Mouse (Mus musculus) hindbrain, embryonic 12.5 days (tissue): Measurements from ENCODE around the gene Spc25. TPM values are rescaled to one million over a fixed set of nuclear protein-coding genes. Genes with fewer than 3 reads are reported as not detected.
A peak's percentile ranks its signal among the peaks of the same experiment; 100 is the strongest.

Source experiments
- ATAC-seq: fragments of 200-750 bp; cut with Nextera tagmentation; 2 replicates; pipeline ENCODE4 v1.8.0; 2017; ENCODE audit warnings: moderate TSS enrichment; ENCODE audit not compliant: low FRiP score
- H3K27ac ChIP-seq: fragments of 300-500 bp; sonication (generic); 2 replicates; pipeline ENCODE4 v1.5.1; 2016; ENCODE audit warnings: mild to moderate bottlenecking
- H3K27me3 ChIP-seq: fragments of 300-500 bp; sonication (generic); 2 replicates; pipeline ENCODE4 v1.6.1; 2016; ENCODE audit warnings: mild to moderate bottlenecking
- H3K36me3 ChIP-seq: fragments of 300-500 bp; sonication (generic); 2 replicates; pipeline ENCODE4 v1.6.1; 2016; ENCODE audit warnings: mild to moderate bottlenecking
- H3K4me1 ChIP-seq: fragments of 300-500 bp; sonication (generic); 2 replicates; pipeline ENCODE4 v1.6.1; 2016
- H3K4me2 ChIP-seq: fragments of 300-500 bp; sonication (generic); replicated peaks from 2 replicates; pipeline ENCODE4 v1.6.1; 2016; ENCODE audit warnings: mild to moderate bottlenecking
- H3K4me3 ChIP-seq: fragments of 300-500 bp; sonication (generic); 2 replicates; pipeline ENCODE4 v1.5.1; 2016; ENCODE audit warnings: mild to moderate bottlenecking
- H3K9ac ChIP-seq: fragments of 300-500 bp; sonication (generic); 2 replicates; pipeline ENCODE4 v1.6.1; 2016; ENCODE audit warnings: mild to moderate bottlenecking, moderate library complexity
- H3K9me3 ChIP-seq: fragments of 300-500 bp; sonication (generic); replicated peaks from 2 replicates; pipeline ENCODE4 v1.6.1; 2016; ENCODE audit warnings: mild to moderate bottlenecking
- WGBS: fragments of 180-500 bp; shearing (Covaris S2); methylation state at CpG from one replicate; pipeline ENCODE4 v1.1.7; 2016; 5-methylcytosine and 5-hydroxymethylcytosine counted together
- polyA plus RNA-seq: library from polyadenylated mRNA; unstranded; fragments of >200 nt; fragmentation: Nextera tagmentation; extraction: Ambion mirVana; gene quantifications from 2 replicates; pipeline ENCODE4 v1.2.1, GENCODE M21; 2016

Gene Spc25
- polyA plus RNA-seq, 1 experiment from 2014 or later: 128 TPM

GRCm38 (mm10) chr2:69215242-69215641, 9.2 kb upstream of the Spc25 start:
- no peak overlapping the region for H3K9ac ChIP-seq
- H3K4me1 ChIP-seq: no peaks in the 10 kb centered on the region
- no peaks in the 10 kb centered on the region for H3K9me3 ChIP-seq
- no peak overlapping the region for H3K27ac ChIP-seq
- H3K27me3 ChIP-seq: no peaks in the 10 kb centered on the region
- no peak overlapping the region for H3K4me3 ChIP-seq
- no peaks in the 10 kb centered on the region for H3K36me3 ChIP-seq
- no peak overlapping the region for H3K4me2 ChIP-seq
- ATAC-seq: no peak
- 80% methylated on average over 7 of the region's 7 CpGs for WGBS

GRCm38 (mm10) chr2:69212652-69213051, 6.7 kb upstream of the Spc25 start:
- Histone ChIP-seq H3K4me3 (no peak overlapping the region), H3K4me2 (no peak overlapping the region), H3K27me3 (no peaks in the 10 kb centered on the region), H3K4me1 (no peaks in the 10 kb centered on the region), H3K27ac (no peak overlapping the region), H3K9me3 (no peaks in the 10 kb centered on the region), H3K9ac (no peak overlapping the region), H3K36me3 (no peaks in the 10 kb centered on the region)
- ATAC-seq: no peak
- 66% methylated on average over 10 of the region's 10 CpGs for WGBS

GRCm38 (mm10) chr2:69210773-69211172, 4.8 kb upstream of the Spc25 start, which contains the start of gene G6pc2:
G6pc2 (plus strand) TSS chr2:69211073.
- ATAC-seq: no peak
- H3K9me3 ChIP-seq: no peaks in the 10 kb centered on the region
- H3K4me2 ChIP-seq: no peak within 1 kb of the TSS
- no peaks in the 10 kb centered on the region for H3K27me3 ChIP-seq
- no peak within 1 kb of the TSS for H3K4me3 ChIP-seq
- peaks cover under 1% of the 10 kb centered on the region; the same call in 1 of the 2 replicates for H3K4me1 ChIP-seq
- no peak within 1 kb of the TSS for H3K9ac ChIP-seq
- 84% methylated on average over 7 of the region's 7 CpGs for WGBS
- no peak within 1 kb of the TSS for H3K27ac ChIP-seq
- no peaks in the 10 kb centered on the region for H3K36me3 ChIP-seq

- ATAC-seq: no peak
These were observed 3.7 kb upstream of the Spc25 start for GRCm38 (mm10) chr2:69209684-69210083.

GRCm38 (mm10) chr2:69206523-69206922, 529 bp upstream of the Spc25 start:
- Histone ChIP-seq H3K9ac (no peak overlapping the region), H3K36me3 (peaks cover 8% of the 10 kb centered on the region), H3K4me1 (peaks cover 10% of the 10 kb centered on the region), H3K27ac (no peak overlapping the region), H3K27me3 (no peaks in the 10 kb centered on the region), H3K9me3 (no peaks in the 10 kb centered on the region), H3K4me2 (peak overlapping the region; percentile 86; the same call in 1 of the 2 replicates), H3K4me3 (no peak overlapping the region)
- ATAC-seq: peak; percentile 17; the same call in 1 of the 2 replicates
- 29% methylated on average over 7 of the region's 7 CpGs for WGBS

More at GRCm38 (mm10) chr2:69209684-69210083, 3.7 kb upstream of the Spc25 start:
- Histone ChIP-seq H3K36me3 (no peaks in the 10 kb centered on the region), H3K4me3 (no peak overlapping the region), H3K9ac (no peak overlapping the region), H3K27me3 (no peaks in the 10 kb centered on the region), H3K9me3 (no peaks in the 10 kb centered on the region), H3K27ac (no peak overlapping the region), H3K4me1 (peaks cover 10% of the 10 kb centered on the region), H3K4me2 (no peak overlapping the region)
- 89% methylated on average over 3 of the region's 3 CpGs for WGBS

GRCm38 (mm10) chr2:69205185-69205584, 809 bp downstream of the Spc25 start:
- H3K4me2 ChIP-seq: peak overlapping the region; percentile 86
- no peaks in the 10 kb centered on the region for H3K27me3 ChIP-seq
- H3K27ac ChIP-seq: no peak overlapping the region
- H3K4me1 ChIP-seq: peaks cover 10% of the 10 kb centered on the region
- no peak for ATAC-seq
- H3K36me3 ChIP-seq: peaks cover 14% of the 10 kb centered on the region
- 22% methylated on average over 6 of the region's 6 CpGs for WGBS
- peak overlapping the region; percentile 86 for H3K4me3 ChIP-seq
- peak overlapping the region; percentile 71 for H3K9ac ChIP-seq
- no peaks in the 10 kb centered on the region for H3K9me3 ChIP-seq

GRCm38 (mm10) chr2:69193555-69193954, 12.4 kb downstream of the Spc25 start:
- Histone ChIP-seq H3K4me3 (no peak overlapping the region), H3K9me3 (no peaks in the 10 kb centered on the region), H3K27ac (no peak overlapping the region), H3K9ac (no peak overlapping the region), H3K4me2 (no peak overlapping the region), H3K4me1 (no peaks in the 10 kb centered on the region), H3K36me3 (peaks cover 30% of the 10 kb centered on the region), H3K27me3 (no peaks in the 10 kb centered on the region)
- 89% methylated on average over 5 of the region's 5 CpGs for WGBS
- ATAC-seq: no peak

- 93% methylated on average over 5 of the region's 5 CpGs for WGBS
- H3K36me3 ChIP-seq: peaks cover 21% of the 10 kb centered on the region
- H3K4me1 ChIP-seq: no peaks in the 10 kb centered on the region
- no peak for ATAC-seq
- H3K27ac ChIP-seq: no peak overlapping the region
- H3K4me2 ChIP-seq: no peak overlapping the region
- no peak overlapping the region for H3K9ac ChIP-seq
- H3K27me3 ChIP-seq: no peaks in the 10 kb centered on the region
- H3K9me3 ChIP-seq: no peaks in the 10 kb centered on the region
- H3K4me3 ChIP-seq: no peak overlapping the region
These were observed 14.9 kb downstream of the Spc25 start for GRCm38 (mm10) chr2:69191059-69191458.

- Histone ChIP-seq H3K9me3 (no peaks in the 10 kb centered on the region), H3K27ac (no peak overlapping the region), H3K4me2 (no peak overlapping the region), H3K36me3 (peaks cover 13% of the 10 kb centered on the region), H3K4me3 (no peak overlapping the region), H3K4me1 (no peaks in the 10 kb centered on the region), H3K9ac (no peak overlapping the region), H3K27me3 (no peaks in the 10 kb centered on the region)
- ATAC-seq: no peak
- WGBS: 82% methylated on average over 4 of the region's 4 CpGs
These were observed 16.8 kb downstream of the Spc25 start for GRCm38 (mm10) chr2:69189222-69189621.

- H3K27ac ChIP-seq: no peak overlapping the region
- no peak for ATAC-seq
These were observed 17.3 kb downstream of the Spc25 start for GRCm38 (mm10) chr2:69188732-69189131.

GRCm38 (mm10) chr2:69187990-69188389, 18.0 kb downstream of the Spc25 start:
- peaks cover under 1% of the 10 kb centered on the region; the same call in 1 of the 2 replicates for H3K36me3 ChIP-seq
- no peaks in the 10 kb centered on the region for H3K27me3 ChIP-seq
- H3K9ac ChIP-seq: no peak overlapping the region
- WGBS: 97% methylated on average over 2 of the region's 2 CpGs
- no peaks in the 10 kb centered on the region for H3K4me1 ChIP-seq
- H3K27ac ChIP-seq: no peak overlapping the region
- H3K4me3 ChIP-seq: no peak overlapping the region
- H3K4me2 ChIP-seq: no peak overlapping the region
- no peaks in the 10 kb centered on the region for H3K9me3 ChIP-seq
- no peak for ATAC-seq

More at GRCm38 (mm10) chr2:69188732-69189131, 17.3 kb downstream of the Spc25 start:
- peaks cover 8% of the 10 kb centered on the region for H3K36me3 ChIP-seq
- no peaks in the 10 kb centered on the region for H3K9me3 ChIP-seq
- no peak overlapping the region for H3K4me3 ChIP-seq
- H3K27me3 ChIP-seq: no peaks in the 10 kb centered on the region
- no peak overlapping the region for H3K9ac ChIP-seq
- 97% methylated on average over 6 of the region's 6 CpGs for WGBS
- H3K4me1 ChIP-seq: no peaks in the 10 kb centered on the region
- H3K4me2 ChIP-seq: no peak overlapping the region

- Histone ChIP-seq H3K9ac (no peak overlapping the region), H3K9me3 (no peaks in the 10 kb centered on the region), H3K27ac (no peak overlapping the region), H3K4me3 (no peak overlapping the region), H3K36me3 (no peaks in the 10 kb centered on the region), H3K4me1 (no peaks in the 10 kb centered on the region), H3K27me3 (no peaks in the 10 kb centered on the region), H3K4me2 (no peak overlapping the region)
- 97% methylated on average over 4 of the region's 4 CpGs for WGBS
- ATAC-seq: no peak
These were observed 26.3 kb downstream of the Spc25 start for GRCm38 (mm10) chr2:69179721-69180120.

GRCm38 (mm10) chr2:69175296-69175695, 30.7 kb downstream of the Spc25 start:
- no peak for ATAC-seq
- Histone ChIP-seq H3K9me3 (no peaks in the 10 kb centered on the region), H3K4me2 (no peak overlapping the region), H3K27ac (no peak overlapping the region), H3K36me3 (no peaks in the 10 kb centered on the region), H3K27me3 (no peaks in the 10 kb centered on the region), H3K9ac (no peak overlapping the region), H3K4me3 (no peak overlapping the region), H3K4me1 (no peaks in the 10 kb centered on the region)
- 83% methylated on average over 5 of the region's 5 CpGs for WGBS
